Mouse (Mus musculus): ENCODE measurements around the gene 4933428G20Rik.
A peak's percentile ranks its signal among the peaks of the same experiment; 100 is the strongest.

4933428G20Rik gene

DNA sequence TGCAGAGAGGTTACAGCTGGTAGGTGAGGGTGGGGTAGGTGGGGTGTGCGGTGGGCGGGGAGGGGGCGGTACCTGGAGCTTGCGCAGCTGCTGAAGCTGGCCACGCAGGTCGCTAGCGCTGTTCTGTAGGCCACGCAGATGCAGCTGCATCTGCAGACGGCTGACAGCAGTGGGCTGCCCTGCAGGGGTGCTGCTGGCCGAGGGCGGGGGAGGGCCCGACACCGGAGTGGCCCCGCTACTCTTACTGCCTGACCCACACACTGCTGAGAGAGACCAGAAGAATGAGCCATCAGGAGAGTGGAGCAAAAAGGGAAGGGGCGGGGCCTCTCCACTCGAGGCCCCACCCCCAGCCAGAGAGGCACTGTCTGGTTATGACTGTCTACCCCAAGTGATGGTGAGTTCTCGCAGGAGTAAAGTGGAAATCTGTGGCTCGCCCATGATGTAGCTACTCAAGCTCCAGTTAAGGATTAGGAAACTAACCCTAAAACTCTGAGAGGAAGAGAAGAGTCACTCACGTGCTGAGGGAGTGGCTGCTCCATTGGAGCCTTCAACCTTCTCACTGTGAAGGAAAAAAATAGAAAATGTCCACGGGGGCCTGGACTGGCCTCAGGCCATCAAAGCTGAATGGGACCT, 32.9 kb upstream of the 4933428G20Rik start:
- no peak for DNase-seq (ENCODE audit: low spot score)

- no peak for DNase-seq (ENCODE audit: low spot score)
Observed at GRCm38 (mm10) chr11:97532354-97532753, 32.2 kb upstream of the 4933428G20Rik start.

DNA sequence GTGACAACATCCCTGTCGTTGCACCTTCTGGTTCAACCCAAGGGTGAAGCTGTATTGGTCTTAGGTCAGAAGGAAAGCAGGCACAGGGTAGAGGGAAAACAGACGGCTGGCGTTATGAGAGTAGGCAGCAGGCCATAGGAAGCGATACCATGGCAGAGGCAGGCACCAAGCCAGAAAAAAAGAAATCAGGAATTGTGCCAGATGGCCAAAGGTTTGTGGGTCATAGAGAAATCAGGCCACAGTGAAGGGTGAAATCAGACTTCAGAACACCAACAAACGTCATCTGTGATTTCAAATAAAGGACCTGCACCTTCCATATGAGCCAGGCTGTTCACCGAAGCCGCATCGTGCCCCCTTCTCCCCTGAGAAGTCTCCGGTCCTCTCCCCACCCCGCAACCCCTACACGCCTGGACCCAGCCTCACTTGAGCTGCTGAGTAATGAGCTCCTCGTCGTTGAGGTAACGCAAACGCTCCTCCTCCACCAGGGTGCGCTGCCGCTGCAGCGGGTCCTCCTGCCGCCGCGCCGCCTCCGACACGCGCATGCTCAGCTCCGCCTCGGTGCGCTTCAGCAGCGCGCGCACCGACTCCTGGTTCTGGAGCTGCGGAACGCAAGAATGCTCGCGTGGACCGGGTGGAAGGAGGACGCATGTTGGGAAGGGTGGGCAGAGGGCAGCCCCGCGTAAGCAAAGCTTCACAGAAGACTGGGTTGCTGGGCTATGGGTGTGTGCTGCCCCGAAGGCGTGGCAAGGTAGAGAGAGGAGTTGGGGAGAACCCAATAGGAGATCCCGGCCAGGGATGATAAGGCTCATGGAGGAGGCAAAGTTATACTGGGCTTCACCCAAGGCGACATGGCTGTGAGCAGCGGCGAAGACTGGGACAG, 31.5 kb upstream of the 4933428G20Rik start:
- peak; percentile 90 for DNase-seq (ENCODE audit: low spot score)

GRCm38 (mm10) chr11:97530961-97531360, 30.8 kb upstream of the 4933428G20Rik start:
- no peak for DNase-seq (ENCODE audit: low spot score)

DNA sequence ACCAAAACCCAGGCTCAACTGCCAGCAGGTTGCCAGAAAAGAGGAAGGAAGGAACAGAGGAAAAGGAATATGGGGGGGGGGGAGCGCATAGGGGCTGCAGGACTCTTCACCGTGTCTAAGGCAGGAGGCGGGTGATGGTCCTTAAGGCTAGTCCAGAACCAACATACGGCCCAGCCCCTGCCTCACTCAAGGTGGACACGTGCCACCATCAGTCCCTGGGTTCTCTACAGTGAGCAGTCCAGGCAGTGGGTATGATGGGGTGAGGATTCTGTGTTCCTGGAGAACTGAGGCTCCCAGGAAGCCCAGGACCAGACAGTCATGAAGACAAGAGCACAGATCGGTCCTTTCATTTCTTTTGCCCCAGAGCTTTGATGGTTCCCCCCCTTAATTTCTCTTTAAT, 29.9 kb upstream of the 4933428G20Rik start:
- no peak for DNase-seq (ENCODE audit: low spot score)

DNA sequence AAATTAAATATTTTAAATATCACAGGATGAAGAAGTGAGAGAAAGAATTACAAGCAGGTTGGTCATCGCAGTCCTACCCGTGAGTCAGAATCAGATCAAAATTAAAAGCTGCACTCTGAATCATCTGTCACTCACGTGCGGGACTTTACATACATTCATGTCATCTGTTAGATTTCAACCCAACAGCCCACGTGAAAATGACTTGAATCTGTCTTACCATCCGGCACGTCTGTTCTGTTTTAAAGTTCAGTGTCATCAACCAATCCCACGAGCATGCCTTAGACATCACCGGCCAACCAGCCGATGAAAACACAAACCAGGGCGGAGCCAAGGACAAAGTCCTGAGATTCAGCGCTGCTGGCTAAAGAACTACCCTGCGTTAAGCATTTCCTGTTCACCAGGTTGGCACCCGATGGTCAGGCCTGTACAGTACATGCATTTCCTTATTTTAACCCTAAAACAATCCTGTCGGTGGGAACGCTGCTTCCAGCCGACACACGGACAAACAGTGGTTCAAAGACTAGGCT, 28.2 kb upstream of the 4933428G20Rik start:
- no peak for DNase-seq (ENCODE audit: low spot score)

DNA sequence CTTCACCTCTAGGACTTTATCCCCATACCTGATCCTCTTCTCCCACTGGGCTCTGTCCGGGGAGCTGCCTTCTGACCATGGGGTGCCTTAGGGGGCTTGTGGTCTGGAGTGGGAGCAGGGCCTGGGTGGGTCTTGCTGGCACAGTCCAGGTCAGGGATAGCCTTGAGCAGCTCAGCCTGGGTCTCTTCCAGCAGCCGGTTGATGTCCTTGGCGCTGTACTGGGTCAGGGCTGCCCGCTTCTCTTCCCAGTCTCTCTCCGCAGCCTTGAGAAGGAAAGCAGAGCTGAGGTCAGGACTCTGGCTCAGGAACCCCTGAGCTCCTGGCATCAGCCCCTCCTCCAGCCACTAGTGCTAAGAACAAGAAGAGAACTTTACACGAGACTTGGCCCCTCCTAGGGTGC, 25.2 kb upstream of the 4933428G20Rik start:
- no peak for DNase-seq (ENCODE audit: low spot score)

DNA sequence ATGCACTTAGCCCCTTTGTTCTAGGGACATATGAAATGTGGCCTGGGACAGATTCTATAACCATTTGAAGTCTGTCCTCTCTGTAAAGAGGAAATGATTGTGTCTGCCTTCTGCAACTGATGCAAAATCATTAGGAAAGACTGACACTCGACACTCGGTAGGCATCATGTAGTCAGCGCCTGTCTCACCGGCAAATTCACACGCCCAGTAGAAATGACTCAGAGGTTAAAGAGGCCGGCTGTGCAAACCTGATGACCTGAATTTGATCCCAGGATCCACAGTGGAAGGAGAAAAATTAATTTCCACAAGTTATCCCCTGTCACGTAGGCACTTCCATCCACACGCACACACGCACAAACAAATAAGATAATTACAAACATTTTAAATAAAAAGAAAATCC, 24.2 kb upstream of the 4933428G20Rik start:
- DNase-seq (ENCODE audit: low spot score): no peak

DNA sequence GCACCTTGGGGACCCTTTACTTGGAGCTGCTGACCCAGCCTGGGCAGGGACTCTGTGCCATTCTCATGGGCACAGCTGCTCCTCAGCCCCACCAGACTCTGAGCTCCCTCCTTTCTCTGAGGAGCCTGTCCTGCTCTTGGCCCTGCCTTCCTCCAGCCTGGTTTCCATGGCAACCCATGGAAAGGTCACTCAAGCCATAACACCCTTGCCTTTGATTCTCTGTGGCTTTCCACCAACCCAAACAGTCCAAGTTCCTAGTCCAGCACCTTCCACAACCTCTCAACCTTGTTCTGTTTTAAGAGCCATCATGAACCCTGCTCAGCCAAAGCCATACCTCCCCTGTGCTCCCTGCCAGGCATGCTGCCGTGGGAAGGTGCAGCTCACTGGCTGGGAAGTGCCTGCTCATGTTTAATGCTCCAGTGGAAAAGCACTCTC, 23.7 kb upstream of the 4933428G20Rik start:
- no peak for DNase-seq (ENCODE audit: low spot score)

DNA sequence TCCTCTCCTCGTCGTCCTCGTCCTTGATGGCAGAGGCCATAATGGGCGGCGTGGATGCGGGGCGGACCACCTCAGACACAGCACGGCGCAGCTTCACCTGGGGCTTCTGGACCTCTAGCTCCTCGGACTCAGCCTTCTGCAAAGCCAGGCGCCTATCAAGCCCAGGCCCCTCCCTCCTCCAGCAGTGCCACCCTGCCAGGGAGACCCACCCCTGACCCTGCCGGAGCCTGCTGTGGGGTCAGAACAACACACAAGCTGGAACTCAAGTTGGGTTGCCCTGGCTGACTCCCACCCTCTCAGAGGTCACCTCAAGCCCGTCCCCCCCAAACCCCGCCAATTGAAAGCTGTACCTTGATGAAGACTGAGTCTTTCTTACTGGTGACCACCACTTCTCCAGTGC, 23.0 kb upstream of the 4933428G20Rik start:
- DNase-seq (ENCODE audit: low spot score): no peak

DNA sequence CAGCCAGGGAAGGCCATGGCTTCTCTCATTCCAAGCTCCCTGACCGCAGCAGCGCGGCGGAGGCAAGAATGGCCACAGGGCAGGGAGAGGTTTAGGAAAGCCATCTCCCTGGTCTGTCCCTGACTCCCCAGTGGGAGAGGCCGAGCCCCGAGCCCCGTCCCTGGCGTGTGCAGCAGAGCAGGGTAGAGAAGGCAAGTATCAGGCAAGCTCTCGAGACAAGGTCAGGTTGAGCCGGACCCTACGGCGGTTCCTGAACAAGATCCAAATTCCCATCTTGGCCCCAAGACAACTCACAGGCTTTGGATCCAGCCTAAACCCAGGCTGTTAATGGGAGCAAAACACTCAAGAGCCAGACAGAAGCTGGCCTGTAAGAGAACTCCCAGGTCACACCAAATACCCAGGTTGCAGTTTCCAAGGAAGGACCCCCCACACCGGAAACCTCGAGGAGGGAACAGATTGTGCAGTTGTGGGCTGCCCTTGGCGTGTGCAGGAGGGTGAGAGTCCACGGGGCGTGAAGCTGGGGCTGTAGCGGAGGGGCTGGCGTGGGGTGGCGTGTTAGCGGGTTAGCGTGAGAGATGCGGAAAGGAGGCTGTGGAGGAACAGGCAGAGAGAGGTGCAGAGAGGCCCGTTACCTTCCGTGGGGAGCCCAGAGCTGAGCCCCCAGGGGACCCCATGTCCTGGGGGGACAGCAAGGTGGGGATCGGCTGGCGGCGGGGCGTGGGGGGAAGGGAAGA, 21.8 kb upstream of the 4933428G20Rik start:
- DNase-seq (ENCODE audit: low spot score): no peak

- DNase-seq (ENCODE audit: low spot score): no peak
Observed at GRCm38 (mm10) chr11:97520541-97520940, 20.4 kb upstream of the 4933428G20Rik start.

GRCm38 (mm10) chr11:97513066-97513465, 12.9 kb upstream of the 4933428G20Rik start:
- no peak for DNase-seq (ENCODE audit: low spot score)

DNA sequence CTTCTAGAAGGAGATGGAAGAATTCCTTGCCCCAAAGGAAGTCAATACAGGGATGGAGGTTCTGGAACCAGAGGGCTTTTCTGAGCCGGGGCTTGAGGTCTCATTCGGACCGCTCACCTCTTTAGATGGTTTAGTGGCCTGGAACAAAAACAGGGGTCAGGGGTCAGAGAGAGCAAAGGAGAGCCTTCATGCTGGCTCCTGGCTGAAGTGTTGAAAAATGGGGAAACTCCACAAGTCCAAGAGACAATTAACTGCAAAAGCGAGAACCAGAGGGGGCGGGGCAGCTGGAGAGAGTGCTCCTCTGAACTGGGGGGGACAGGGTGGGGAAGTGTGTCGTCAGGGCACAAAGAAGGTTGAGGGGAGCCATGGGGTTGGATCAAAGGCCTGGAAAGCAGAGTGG, 12.4 kb upstream of the 4933428G20Rik start:
- no peak for DNase-seq (ENCODE audit: low spot score)

DNA sequence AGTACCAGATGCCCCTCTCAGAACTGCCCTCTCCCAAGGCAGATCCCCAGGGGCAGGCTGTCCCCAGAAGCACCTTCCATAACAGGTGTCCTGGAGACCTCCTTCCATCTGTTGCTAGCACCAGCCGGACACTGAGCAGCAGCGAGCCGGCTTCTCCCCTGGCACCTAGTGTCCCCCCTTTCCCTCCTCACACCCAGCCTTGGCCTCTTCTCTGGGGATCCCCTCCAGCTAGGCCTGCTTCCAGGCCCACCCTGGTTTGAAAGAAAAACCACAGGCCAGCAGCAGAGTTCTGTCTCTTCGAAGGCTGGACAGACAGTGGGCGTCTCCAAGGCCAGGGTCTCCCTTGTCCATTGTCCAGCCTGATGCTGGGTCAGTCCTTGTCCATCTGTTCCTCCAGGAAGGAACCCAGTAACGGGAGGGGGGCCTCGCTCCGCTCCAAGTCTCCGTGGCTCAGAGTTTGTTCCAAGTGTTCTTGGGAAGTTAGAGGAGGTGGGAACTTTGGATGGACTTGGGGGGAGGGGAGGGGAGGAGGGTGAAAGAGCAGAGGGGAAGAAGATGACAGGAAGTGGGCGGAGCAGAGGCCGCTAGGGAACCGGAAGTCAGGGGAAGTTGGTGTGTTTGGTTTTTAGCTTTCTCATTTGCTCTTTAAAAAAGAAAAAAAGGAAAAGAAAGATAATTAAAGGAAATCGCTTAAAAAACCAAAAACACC, 11.7 kb upstream of the 4933428G20Rik start:
- DNase-seq (ENCODE audit: low spot score): no peak

- DNase-seq (ENCODE audit: low spot score): peak; percentile 72
Observed at GRCm38 (mm10) chr11:97510966-97511660, 11.0 kb upstream of the 4933428G20Rik start.

DNA sequence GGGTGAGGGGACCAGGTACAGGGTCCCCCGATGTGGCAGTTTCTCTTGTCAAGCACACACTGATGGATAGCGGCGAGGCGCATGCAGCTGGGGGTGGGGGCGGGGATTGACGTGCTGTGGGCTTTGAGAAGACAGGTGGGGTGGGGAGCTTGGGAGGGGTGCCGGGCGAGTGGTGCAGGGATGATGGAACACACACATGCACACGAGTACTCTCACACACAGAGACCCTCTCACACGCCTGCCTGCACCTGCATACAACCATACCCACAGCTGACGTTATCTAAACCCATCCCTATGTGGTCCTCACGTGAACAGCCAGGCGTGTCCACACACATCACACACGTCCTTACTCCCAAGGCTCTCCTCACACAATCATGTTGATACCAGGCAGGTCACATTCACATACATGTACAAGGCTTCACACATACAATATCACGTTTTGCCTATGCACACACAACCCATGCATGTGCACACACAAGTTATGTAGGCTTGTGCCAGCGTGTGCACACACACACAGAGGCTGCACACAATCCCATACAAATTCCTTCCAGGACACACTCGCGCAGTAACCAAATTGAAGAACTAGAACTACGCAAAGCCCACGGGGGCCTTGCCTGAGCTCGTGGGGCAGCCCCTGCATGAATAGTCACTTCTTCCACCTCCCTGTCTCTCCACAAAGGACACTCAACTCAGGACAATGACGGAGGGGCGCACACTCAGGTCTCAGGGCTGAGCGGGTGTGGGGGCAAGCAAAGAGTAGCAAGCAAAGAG, 9.8 kb upstream of the 4933428G20Rik start:
- no peak for DNase-seq (ENCODE audit: low spot score)

DNA sequence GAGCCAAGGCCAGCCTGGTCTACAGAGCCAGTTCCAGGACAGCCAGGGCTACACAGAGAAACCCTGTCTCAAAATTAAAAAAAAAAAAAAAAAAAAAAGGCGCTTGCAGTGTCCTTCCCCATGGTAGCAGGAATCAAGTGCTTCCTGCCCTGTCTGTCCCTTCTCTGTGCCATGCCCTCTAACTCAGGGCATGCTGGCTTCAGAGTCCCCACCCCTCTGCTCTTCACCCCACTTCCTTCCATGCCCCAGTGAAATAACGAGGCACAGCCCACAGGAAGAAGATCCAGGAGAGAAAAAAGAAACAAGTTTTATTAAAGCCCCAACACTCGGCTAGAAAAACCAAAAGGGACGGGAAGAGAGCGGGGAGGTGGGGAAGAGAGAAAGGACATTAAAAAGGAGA, 8.9 kb upstream of the 4933428G20Rik start:
- no peak for DNase-seq (ENCODE audit: low spot score)

GRCm38 (mm10) chr11:97508198-97508597, 8.1 kb upstream of the 4933428G20Rik start:
- no peak for DNase-seq (ENCODE audit: low spot score)

DNA sequence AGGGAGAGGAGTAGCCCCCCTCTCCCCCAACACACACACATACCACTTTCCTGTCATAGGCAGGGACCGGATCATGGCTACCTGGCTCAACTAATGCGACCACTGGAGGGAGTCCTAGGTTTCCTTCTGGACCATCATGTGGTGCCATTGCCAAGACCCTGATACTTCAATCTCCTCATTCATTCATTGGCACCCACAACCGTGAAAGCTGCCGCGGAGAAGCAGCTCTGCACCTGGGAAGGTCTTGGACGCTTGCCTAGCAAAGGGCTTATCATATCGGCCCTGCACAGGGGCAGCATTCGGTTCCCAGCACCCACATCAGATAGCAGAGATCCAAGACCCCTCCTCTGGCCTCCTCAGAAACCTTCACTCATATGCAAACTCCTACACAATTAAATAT, 6.2 kb upstream of the 4933428G20Rik start:
- no peak for DNase-seq (ENCODE audit: low spot score)

GRCm38 (mm10) chr11:97505784-97506183, 5.6 kb upstream of the 4933428G20Rik start:
- DNase-seq (ENCODE audit: low spot score): no peak

Data from urinary bladder, postnatal 14 days (tissue).